Mouse (Mus musculus) T-cell, adult 2 months (primary cell): Measurements from ENCODE around the gene 3830406C13Rik.
"Not testable (repeated sequence)": the region's sequence is repeated elsewhere in the genome, so short reads cannot be mapped to it uniquely, and the experiment has no call there.

Experiments
- DNase-seq: peaks from one replicate; pipeline ENCODE4 v3.0.0; 2022; ENCODE audit warnings: low spot score

3830406C13Rik gene

DNA sequence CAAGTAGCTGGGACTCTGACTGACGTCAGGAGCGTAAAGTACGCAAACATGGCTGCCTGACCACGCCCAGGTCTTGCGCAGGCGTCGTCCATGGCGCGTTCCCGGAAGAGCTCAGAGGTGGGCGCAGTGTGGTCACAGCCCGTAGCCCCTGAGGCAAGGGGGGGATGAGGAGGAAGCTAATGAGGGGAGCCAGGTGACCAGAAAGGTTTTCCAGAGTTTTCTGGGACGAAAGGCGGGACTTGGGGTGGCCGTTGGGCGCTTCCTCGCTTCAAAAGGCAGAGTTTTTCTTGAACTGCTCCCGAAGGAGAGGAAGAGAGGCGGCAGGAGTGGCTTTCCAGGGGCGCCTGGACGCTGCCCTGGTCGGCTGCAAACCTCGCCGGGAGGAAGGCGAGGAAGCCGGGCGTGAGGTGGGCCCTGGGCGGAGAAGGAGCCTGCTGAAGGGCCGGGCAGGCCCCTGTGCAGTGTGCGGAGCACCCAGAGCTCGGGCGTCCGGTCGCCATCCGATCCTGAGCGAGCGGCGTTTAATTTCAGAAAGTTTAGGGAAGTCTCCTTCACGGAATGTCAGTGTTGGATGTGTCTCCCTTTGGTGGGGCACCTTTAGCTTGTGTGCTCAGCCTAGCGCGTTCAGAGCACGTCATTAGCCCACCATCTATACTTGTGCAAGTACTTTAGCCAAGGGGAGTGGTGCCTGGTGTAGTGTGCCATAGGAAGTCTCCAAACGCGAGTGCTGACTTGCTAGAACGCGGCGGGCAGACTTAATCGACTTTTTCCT lies at the start of gene 3830406C13Rik:
Gene 3830406C13Rik, plus strand, starts transcription at position 33 of the 772 bp plus-strand sequence.
- DNase-seq = peak; percentile 70

DNA sequence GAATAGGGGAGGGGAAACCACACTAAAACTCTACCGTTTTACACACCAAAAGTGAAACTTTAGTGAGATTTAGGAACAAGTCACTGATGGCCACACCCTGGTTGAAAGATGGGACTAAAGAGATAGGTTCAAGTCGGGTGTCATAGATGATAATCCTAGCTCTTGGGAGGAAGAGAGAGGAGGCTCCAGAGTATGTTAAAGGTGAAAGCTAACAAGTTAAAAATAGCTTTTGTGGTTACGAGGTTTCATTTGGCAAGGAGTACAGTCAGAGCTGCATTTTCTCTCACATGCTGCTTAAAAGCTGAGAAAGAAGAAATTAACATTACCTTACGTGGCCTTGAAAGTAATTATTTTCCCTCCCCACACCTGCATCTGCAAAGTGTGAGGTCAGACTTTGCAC lies 40.2 kb upstream of the 3830406C13Rik start:
- DNase-seq = no peak

DNA sequence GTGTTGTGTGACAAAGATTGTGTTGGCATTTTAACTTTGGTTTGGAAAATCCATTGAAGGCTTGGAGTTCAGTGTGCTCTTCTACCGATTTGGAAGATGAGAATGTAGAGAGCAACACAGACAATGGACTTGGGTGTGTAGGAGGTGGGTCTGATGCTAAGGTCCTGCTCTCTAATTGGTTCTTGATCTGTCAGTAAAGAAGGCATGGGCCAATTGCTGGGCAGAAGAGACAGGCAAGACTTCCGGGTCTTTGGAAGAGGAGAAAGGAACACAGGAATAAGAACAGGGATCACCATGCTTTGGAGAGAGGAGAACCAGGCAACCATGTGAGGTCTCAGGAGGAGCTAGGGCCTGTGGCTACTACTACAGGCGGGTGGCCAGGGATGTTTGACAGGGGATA lies 7.9 kb upstream of the 3830406C13Rik start:
- no peak for DNase-seq

DNA sequence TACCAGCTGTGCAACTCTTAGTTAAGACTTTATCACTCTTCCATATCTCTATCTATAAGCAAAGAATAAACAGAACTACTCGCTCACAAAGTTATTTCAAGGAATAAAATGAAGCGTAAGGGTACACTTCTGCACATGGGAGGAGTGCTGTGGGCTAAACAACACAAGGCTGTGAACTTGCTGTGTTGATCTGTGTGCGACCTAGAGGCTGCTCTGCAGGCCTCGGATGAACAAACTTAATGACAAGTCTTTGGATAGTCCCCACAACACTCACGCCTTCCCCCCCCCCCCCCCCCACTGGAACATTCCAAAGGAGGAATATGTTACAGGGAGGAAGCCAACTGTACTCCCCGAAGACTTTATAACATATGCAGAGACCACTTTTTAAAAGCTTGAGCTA lies 332 bp upstream of the 3830406C13Rik start, which contains the start of gene Gm49355:
Gene Gm49355, plus strand, starts transcription at position 336 of the 400 bp plus-strand sequence.
- no peak for DNase-seq

DNA sequence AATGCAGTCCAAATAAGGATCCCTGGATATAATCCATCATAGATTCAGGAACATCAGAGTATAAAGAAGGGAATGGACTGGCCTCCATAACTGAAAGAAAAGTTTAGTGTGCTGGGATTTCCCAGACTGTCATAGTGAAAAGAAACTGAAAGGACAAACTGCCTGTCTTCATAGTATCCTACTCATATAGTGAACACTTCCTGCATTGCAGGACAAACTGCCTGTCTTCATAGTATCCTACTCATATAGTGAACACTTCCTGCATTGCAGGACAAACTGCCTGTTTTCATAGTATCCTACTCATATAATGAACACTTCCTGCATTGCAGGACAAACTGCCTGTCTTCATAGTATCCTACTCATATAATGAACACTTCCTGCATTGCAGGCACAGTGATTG lies 5.8 kb downstream of the 3830406C13Rik start:
- DNase-seq = not testable (repeated sequence)

DNA sequence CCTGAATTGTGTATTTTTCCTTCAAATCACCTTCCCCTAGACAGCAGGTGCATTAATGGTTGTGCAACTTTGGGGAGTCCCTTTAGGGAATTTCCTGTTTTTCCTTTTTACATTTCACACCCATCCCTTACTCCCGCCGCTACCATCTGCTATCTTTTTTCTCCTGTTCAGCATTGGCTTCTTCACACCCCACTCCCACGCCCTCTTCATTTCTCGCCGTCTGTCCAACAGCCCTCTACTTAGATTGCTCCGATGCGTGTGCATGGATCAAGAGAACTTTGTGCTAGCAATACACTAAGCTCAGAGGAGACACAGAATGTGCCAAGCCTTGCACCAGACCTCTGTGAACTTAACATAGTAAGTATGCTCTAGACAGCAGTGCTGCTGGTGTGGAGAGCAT lies 12.4 kb downstream of the 3830406C13Rik start:
- DNase-seq = no peak

DNA sequence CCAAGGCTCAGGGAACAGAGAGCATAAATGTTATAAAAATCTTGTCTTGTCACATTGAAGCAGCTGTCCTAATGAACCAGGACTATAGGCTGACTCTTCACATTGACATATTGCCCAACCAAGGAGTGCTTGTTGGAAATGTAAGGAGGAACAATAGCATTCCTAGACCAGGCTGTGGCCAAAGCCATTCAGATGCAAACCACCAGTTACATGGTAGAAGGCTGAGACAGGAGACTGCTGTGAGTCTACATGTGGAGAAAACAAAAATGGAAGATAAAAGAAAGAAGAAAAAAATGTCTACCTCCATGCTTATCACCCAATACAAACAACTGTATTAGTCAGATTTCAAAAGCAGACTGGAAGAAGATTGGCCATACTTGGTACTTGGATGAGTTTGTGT lies 15.2 kb downstream of the 3830406C13Rik start:
- DNase-seq = no peak

DNA sequence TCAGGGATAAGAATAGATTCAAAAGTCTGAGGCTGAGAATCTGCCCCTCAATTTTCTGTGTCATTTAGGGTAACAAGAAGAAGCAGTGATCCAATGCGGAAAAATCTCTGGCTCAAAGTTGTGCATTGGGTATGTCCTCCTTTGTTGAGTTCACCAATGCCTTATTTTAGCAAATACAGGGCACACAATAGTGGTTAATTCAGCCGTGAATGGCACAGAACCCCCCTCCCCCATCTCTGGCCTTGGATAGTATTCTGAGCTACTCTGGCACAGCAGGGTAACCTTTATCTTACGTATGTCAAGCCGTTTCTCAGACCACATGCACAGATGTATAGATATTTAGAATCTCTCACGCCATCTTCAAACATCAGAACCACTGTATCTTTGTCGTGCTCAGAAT lies 15.7 kb downstream of the 3830406C13Rik start:
- DNase-seq = no peak

DNA sequence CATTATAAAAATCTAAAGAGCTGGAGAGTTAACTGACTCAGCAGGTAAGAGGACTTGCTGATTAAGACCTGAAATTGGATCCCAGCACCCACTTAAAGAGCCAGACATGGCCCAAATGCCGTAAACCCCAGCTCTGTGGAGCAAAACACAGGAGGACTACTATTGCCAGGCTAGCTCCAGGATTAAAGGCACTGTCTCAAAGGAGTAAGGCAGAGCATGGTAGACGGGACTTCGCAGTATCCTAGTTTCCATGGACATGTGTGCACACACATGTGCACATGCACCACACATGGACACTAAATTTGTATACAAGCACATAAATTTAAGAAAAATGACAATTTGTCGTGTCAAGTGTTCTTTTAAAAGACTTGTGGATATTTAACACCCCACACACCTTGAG lies 16.3 kb downstream of the 3830406C13Rik start:
- DNase-seq = no peak

DNA sequence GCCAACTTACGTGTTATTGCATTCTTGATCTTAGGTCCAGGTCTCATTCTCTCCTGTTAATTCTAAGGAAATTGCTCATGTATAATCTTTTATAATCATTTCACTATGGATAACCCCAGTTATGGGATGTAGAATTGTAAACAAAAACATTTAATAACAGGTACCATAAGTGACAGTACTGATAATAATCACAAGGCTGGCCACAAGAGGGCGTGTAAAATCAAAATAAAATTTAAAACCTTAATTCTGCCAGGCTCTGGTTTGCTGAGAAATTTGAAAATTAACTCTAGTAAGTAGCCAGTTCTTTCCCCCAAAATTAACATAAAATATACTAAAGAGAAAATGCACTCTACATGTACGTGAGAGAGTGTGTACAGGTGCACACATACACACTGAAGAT lies 16.7 kb downstream of the 3830406C13Rik start:
- DNase-seq = no peak

DNA sequence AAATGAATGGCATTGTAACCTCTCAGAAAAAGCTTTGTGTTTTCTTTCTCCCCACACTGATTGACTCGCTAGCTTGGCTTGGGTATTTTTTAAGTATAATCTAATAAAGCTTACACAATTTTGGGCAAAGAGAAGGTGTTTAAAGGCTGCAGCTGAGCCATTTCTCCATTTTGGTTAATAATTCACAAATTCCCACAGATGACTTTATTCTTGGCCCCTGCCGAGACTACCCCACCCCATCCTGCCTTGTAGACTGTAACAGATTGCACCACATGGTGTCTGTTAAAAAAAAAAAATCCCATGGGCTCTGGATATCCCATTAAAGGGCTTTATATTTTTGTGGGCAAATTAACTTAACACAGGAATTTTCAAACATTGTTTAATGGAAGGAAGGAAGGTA lies 19.1 kb downstream of the 3830406C13Rik start:
- DNase-seq = no peak

DNA sequence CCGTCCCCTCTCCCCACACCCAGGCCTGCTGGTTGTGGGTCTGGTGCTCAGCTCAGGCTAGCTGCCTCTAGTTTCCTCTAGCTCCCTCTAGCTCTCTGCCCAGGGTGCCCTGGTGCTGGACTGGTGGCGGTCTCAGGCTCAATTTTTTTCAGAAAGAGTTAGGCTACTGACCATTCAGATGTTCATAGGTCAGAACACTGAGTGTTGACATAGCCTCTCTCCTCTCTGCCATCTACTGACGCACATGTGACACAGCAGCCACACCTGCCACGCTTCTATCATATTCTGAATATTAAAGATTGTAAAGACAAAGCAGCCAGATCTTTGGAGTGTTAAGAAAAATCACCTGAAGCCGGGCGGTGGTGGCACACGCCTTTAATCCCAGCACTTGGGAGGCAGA lies 49.6 kb downstream of the 3830406C13Rik start:
- no peak for DNase-seq

DNA sequence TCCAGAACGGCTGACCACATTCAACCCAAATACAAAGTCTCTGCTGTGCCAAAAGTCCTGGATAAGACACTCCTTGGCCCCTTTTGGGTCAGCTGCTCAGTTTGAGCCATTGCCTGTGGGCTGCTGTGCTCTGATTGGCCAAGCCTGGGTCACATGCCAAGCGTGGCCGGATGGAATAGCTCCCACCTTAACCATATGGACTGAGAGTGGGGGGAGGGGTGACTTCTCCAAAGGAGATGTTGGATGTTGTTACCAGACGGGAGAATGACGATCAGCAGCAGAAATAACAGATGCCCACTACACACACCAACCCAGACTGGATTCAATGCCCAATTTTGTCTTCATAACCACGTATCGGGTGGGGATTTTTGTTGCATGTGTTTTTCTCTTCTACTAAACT lies 51.0 kb downstream of the 3830406C13Rik start:
- DNase-seq = no peak

DNA sequence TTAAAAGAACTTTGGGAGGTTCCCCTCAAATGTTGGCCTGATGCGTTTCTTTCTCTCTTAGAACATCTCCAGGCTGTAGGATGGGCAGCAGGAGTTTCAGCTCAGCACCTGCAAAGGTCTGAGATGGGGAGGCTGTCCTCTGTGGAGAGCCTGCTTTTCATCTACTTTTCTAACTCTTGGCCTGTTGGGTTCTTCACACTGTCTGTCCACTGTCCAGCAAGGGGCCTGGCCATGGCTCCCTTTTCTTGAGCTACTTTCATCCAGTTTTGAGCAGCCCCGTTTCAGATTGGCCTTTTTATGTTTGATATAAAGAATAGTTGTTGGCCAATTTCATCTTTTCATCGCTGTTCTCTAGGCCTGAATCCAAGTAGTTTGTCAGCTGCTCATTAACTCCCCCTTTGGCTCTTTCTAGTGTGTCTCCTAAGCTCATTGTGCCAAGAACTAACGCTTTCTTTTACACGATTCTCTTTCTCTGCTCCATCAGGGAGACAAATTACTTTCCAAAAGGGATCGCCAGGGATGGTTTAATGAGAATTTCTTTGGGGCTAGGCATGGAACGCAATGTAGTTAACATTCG lies 53.5 kb downstream of the 3830406C13Rik start:
- DNase-seq = no peak

DNA sequence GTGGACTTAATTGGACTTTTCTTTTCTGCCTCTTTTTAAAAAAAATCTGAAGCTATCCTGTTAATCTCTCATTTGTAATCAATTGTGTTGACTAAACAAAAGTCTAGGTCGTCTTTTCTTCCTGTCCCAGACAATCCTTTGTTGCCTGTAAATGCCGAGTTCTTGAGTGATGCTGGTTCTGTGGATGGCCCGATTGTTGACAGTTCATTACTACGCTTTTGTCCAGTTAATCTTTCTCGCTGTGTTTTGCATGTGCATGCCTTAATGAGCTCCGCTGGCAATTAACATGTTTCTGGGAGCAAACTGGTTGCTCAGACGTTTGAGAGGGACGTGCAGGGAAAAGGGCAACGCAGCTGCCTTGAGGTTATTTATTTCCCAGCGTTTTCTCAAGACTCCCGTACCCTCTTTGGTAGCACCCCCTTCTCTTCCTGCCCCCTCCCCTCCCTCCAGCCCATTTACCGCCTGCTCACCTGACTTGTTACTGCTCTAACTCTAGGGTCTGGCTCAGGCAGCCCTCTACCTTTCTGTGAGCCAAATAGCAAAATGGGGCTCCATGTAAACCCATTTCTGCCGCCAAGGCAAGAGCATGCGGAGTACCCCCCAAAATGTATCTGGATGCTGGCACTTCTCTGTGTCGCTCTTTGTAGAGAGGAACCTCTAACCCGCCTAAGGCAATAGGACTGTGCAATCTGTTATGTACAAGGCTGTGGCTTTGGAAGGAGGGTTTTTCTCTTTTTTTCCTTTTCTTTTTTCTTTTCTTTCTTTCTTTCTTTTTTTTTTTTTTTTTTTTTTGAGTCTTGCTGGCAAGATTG lies 54.2 kb downstream of the 3830406C13Rik start:
- no peak for DNase-seq

DNA sequence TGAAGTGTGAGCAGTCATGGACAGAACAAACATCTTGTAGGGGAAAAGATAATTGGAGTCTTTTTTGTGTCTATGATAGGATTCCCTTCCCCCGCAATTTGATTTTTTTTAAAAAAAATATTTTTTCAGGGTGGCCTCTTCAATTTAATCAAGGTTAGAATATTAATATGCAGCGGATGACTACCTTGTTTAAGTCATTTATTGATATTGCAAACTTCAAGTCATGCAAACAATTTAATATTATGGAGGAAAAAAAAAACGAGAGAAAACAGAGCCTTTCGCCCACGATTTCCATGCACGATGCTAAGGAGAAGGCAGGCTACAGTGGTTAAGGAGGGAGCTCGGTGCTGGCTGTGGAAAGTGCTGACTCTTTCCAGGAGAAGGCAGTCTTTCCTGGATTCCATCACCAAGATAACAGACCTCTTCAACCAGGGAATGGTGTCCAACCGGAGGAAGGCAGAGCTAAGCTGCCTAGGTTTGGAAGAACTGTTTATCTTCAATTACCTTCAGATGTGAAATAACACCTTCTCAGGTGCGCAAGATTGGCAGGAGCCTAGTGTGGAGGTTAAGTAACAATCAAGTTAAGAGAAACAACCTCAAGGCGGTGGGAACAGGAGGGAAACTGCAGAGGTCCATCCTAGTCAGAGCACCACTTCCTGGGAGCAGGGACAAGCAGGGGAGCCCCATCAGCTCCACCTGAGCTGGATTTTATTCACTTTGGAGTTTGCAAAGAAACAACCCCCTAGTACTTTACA lies 55.0 kb downstream of the 3830406C13Rik start:
- DNase-seq = no peak

DNA sequence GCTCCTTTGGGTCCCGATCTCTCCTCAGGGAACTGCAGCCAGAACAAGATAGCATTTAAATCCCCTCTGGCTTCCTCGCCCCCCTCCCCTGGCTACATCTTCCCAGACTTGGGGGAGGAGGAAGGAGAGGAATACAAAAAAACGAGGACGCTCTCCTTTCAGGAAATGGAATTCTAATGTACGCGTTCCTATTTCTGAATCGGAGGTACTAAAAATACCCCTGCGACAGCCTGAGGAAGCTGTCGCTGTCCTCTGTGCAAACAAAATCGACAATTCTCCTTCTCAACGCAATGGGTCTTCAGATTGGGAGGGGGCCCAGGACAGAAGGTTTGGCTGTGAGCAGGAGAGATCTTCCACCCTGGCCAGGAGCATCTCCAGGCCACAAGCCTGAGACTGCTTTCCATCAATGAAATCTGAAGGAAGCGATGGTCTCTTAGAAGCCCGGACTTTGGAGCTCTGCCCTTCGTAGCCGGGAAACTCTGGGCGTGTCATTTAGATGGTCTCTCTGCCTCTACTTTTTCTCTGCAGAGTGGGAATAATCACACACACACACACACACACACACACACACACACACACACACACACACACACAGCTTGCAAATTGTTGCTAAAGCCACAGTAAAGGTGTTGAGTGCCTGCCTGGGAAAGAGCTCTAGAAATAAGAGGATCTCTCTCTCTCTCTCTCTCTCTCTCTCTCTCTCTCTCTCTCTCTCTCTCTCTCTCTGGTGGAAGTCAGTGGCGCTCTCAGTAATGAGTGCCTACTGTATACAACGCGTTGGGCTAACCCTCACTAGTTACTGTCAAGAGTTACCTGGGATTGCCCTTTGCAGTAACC lies 56.5 kb downstream of the 3830406C13Rik start:
- no peak for DNase-seq

DNA sequence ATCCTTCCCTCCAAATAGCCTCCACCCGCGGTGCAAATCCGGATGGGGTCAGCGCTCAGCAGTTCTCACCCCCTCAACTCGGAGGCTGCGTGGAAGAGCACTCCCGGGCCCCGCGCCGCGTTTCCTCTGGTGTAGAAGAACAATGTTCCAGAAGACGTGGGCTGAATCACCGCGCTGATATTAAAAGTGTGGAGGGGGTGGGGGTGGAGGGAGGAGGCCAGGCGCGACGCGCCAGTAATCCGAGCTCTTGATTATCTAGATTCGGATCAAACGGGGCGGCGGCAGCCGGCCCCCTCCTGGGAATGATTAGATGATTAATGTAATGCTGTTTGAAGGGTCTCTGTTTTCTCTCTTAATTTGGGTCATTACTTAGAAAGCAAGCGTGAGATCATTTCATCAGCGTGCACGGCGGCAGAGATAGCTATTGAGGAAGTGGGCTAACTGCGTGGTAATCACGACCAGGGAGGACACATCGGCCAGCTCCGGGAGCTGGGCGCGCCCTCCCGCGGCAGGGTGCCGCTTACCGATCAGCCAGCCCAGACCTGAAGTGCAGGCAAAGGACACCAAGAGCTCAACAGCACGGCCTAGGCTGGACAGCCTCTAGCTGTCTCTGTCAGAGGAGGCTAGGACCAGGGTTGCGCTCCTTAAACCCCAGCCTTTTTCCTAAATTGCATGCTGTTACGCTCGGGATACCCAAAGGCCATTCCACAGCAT lies 57.3 kb downstream of the 3830406C13Rik start:
- no peak for DNase-seq

DNA sequence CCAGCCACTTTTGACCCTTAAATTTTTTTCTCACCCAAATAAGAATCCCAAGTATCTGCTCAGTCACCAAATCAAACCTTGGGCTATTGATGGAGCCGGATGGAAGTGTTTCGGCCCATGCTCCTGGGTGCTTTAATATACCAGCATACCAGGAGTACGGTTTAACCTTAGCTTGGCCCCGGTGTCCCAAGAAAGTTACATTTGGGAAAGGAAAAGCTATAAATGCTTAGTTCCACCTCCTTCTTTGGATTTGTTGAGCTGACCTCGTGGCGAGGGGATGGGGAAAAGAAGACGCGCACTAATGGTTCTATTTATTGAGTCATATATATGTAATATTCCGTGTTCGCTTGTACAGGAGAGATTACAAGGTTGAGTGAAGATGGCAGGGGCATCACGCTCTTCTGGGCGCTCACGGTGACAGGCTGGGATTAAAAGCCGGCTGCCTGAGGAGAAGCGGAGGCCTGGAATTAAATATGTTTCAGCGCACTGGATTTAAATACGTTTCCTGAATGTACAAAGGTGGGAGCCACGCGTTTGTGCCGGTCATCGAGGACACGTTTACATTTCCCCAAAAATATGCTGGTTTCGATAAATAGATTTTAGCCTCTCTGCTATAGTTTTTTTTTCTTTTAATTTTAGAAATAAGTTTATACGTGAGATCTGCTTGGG lies 58.0 kb downstream of the 3830406C13Rik start:
- DNase-seq = no peak
